In the genomic region with DNA sequence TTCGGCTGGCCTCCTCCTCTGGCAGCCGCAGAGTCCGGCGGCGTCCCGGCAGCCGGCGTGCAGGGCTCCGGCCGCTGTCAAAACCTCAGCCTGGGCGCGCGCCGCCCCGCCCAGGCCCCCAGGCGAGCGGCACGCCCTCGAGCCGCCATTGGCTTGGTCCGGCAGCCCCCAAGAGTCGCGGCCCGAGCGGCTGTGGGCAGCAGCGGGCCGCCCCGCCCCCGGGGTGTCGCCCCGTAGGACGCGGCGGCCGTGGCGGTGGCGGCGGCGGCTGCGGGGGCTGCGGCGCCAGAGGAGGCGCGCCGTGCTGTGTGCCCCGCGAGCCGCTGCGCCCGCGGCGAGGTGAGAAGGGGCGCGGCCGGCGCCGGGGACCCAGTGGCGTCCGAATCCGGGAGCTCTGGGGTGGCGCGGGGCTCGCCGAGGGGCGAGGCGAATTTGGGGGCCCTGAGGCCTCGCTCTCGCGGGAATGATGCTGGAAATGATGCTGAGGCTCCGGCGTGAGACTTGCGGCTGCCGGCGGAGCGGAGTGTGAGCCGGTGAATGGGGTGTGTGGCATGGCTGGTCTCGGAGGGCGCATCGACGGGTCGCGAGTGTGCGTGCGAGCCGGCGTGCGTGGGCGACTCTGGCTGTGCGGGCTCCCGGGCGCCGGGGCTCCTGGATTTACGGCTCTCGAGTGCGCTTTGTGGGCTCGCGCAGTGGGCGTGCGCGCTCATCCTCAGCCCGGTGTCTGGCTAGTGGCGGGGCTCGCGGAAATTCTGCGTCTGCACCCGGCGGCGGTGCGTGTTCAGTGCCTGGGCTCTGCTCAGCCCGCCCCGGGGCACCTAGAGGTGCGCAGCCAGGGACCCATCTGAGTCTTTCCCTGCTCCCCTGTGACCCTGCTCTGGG, we compare ENCODE assay signal across 8 mouse cellular contexts. TPM values are rescaled to one million over a fixed set of nuclear protein-coding genes. Genes with fewer than 3 reads are reported as not detected.
DNase-seq lines count a peak whose midpoint lies in the region; ATAC-seq and TF ChIP-seq lines count a peak whose summit lies in the region.

Gene Glis1 (plus strand): TSS at position 236 of the 882 bp plus-strand sequence.

- TF ChIP-seq CTCF in cerebellum, adult 2 months (IDR thresholded peaks at IDR 0.05; ENCODE audit: borderline replicate concordance, insufficient read depth, low read depth, low read length) = no peak

- DNase-seq in cerebellum, adult 2 months = peak; percentile 15 to 26
- no peak for DNase-seq in cerebellum, adult 9-10 months
- DNase-seq in embryo, embryonic 9.5 days (ENCODE audit: extremely low spot score) = peak; percentile 80
- peak; percentile 84 for DNase-seq in limb, embryonic 10.5 days (ENCODE audit: low spot score)
- DNase-seq in midbrain, embryonic 10.5 days (ENCODE audit: low spot score) = peak; percentile 80

- H3K4me3 ChIP-seq in cerebellum, adult 2 months (replicated peaks; ENCODE audit: insufficient read depth, low read depth, low read length) = peak within 1 kb of the TSS; percentile 48
- H3K4me3 ChIP-seq in intestine, embryonic 16.5 days (ENCODE audit: low read length) = peak within 1 kb of the TSS; percentile 62
- peak within 1 kb of the TSS; percentile 72 for H3K4me3 ChIP-seq in limb, embryonic 10.5 days
- peak within 1 kb of the TSS; percentile 72 for H3K4me3 ChIP-seq in midbrain, embryonic 10.5 days
- peak within 1 kb of the TSS; percentile 61 for H3K4me3 ChIP-seq in stomach, embryonic 15.5 days (replicated peaks)

- no peaks in the 10 kb centered on the region for H3K4me1 ChIP-seq in cerebellum, adult 2 months (ENCODE audit: control insufficient read depth, insufficient read depth, low read length)
- H3K4me1 ChIP-seq in intestine, embryonic 16.5 days (ENCODE audit: control insufficient read depth, insufficient read depth, low read length) = peaks cover 8% of the 10 kb centered on the region; the same call in 1 of the 2 replicates
- peaks cover 49% of the 10 kb centered on the region for H3K4me1 ChIP-seq in limb, embryonic 10.5 days
- peaks cover 24% of the 10 kb centered on the region for H3K4me1 ChIP-seq in midbrain, embryonic 10.5 days
- peaks cover 8% of the 10 kb centered on the region; the same call in 1 of the 2 replicates for H3K4me1 ChIP-seq in stomach, embryonic 15.5 days

- no peak within 1 kb of the TSS for H3K27ac ChIP-seq in cerebellum, adult 2 months (ENCODE audit: insufficient read depth, low read length)
- no peak within 1 kb of the TSS for H3K27ac ChIP-seq in intestine, embryonic 16.5 days (ENCODE audit: low read length)
- peak within 1 kb of the TSS; percentile 82 for H3K27ac ChIP-seq in limb, embryonic 10.5 days
- peak within 1 kb of the TSS; percentile 59 for H3K27ac ChIP-seq in midbrain, embryonic 10.5 days (replicated peaks)
- H3K27ac ChIP-seq in stomach, embryonic 15.5 days = no peak within 1 kb of the TSS

- no peaks in the 10 kb centered on the region for H3K9me3 ChIP-seq in intestine, embryonic 16.5 days (ENCODE audit: control insufficient read depth, low read length)
- H3K9me3 ChIP-seq in limb, embryonic 10.5 days (replicated peaks) = no peaks in the 10 kb centered on the region
- H3K9me3 ChIP-seq in midbrain, embryonic 10.5 days (replicated peaks) = no peaks in the 10 kb centered on the region
- no peaks in the 10 kb centered on the region for H3K9me3 ChIP-seq in stomach, embryonic 15.5 days

- no peaks in the 10 kb centered on the region for H3K36me3 ChIP-seq in intestine, embryonic 16.5 days (ENCODE audit: control insufficient read depth, insufficient read depth, low read length)
- no peaks in the 10 kb centered on the region for H3K36me3 ChIP-seq in limb, embryonic 10.5 days
- H3K36me3 ChIP-seq in midbrain, embryonic 10.5 days = no peaks in the 10 kb centered on the region
- H3K36me3 ChIP-seq in stomach, embryonic 15.5 days = no peaks in the 10 kb centered on the region

- WGBS in cerebellum, adult 2 months = 1% methylated on average over 111 of the region's 112 CpGs
- WGBS in intestine, embryonic 16.5 days = under 1% methylated on average over 90 of the region's 112 CpGs
- WGBS in limb, embryonic 10.5 days = under 1% methylated on average over 106 of the region's 112 CpGs
- WGBS in midbrain, embryonic 10.5 days = under 1% methylated on average over 112 of the region's 112 CpGs
- under 1% methylated on average over 103 of the region's 112 CpGs for WGBS in stomach, embryonic 15.5 days

- H3K4me2 ChIP-seq in intestine, embryonic 16.5 days (ENCODE audit: low read depth, low read length) = peak within 1 kb of the TSS; percentile 98
- peak within 1 kb of the TSS; percentile 97 for H3K4me2 ChIP-seq in stomach, embryonic 15.5 days

- H3K27me3 ChIP-seq in cerebellum, adult 2 months (ENCODE audit: control insufficient read depth, insufficient read depth, low read length) = peaks cover 9% of the 10 kb centered on the region; the same call in 1 of the 2 replicates
- peaks cover 62% of the 10 kb centered on the region for H3K27me3 ChIP-seq in intestine, embryonic 16.5 days (replicated peaks; ENCODE audit: control insufficient read depth, insufficient read depth, low read length)
- H3K27me3 ChIP-seq in limb, embryonic 10.5 days (ENCODE audit: low read depth, poor library complexity, severe bottlenecking) = peaks cover 85% of the 10 kb centered on the region
- H3K27me3 ChIP-seq in midbrain, embryonic 10.5 days (ENCODE audit: low read depth, poor library complexity, severe bottlenecking) = peaks cover 77% of the 10 kb centered on the region
- peaks cover 67% of the 10 kb centered on the region for H3K27me3 ChIP-seq in stomach, embryonic 15.5 days (replicated peaks)

- TF ChIP-seq POLR2A in cerebellum, adult 2 months (IDR thresholded peaks at IDR 0.05; ENCODE audit: borderline replicate concordance, insufficient read depth, low read length) = no peak

- peak; percentile 80 for ATAC-seq in granulocyte monocyte progenitor cell, adult 5-6 weeks (replicated peaks; ENCODE audit: poor library complexity, severe bottlenecking)
- peak; percentile 89 for ATAC-seq in intestine, embryonic 16.5 days
- peak; percentile 87 for ATAC-seq in stomach, embryonic 15.5 days (ENCODE audit: insufficient read depth, low FRiP score, low read depth)

- H3K9ac ChIP-seq in intestine, embryonic 16.5 days (ENCODE audit: low read depth, low read length) = peak within 1 kb of the TSS; percentile 56
- H3K9ac ChIP-seq in stomach, embryonic 15.5 days = peak within 1 kb of the TSS; percentile 22; the same call in 1 of the 2 replicates

RNA-seq across cellular contexts. Expression of gene Glis1, which starts in this region (rescaled TPM):
- polyA plus RNA-seq in cerebellum, adult 2 months (2012; rRNA removed) = 0.38 and 0.46 TPM in 2 replicates
- total RNA-seq in granulocyte monocyte progenitor cell, adult 5-6 weeks (2014; fragmentation: Nextera tagmentation) = not detected in 2 replicates
- not detected in 2 replicates for total RNA-seq in granulocyte monocyte progenitor cell, adult 5-6 weeks (2017)
- polyA plus RNA-seq in intestine, embryonic 16.5 days (2015; fragmentation: Nextera tagmentation; extraction: Ambion mirVana) = 0.31 and 0.32 TPM in 2 replicates
- 5.1 and 9.9 TPM in 2 replicates for polyA plus RNA-seq in limb, embryonic 10.5 days (2016; fragmentation: Nextera tagmentation; extraction: Ambion mirVana)
- polyA plus RNA-seq in midbrain, embryonic 10.5 days (2016; fragmentation: Nextera tagmentation; extraction: Ambion mirVana) = 2.1 and 2.2 TPM in 2 replicates
- 0.49 and 1.1 TPM in 2 replicates for polyA plus RNA-seq in stomach, embryonic 15.5 days (2015; fragmentation: Nextera tagmentation; extraction: Ambion mirVana)

Comparison
In these comparisons a context has a peak if more than half of its experiments do, and no peak if none do; other contexts are left out.
1. Peak in DNase-seq and H3K4me3 ChIP-seq in cerebellum, adult 2 months; RNA of the gene not detected or under 1 TPM.
2. Peak in ATAC-seq in granulocyte monocyte progenitor cell, adult 5-6 weeks; RNA of the gene not detected or under 1 TPM.
3. Peak in ATAC-seq, H3K4me3 ChIP-seq, H3K9ac ChIP-seq and H3K4me2 ChIP-seq in intestine, embryonic 16.5 days; RNA of the gene not detected or under 1 TPM.
4. H3K27ac ChIP-seq: peak in limb, embryonic 10.5 days (single experiment) and midbrain, embryonic 10.5 days (single experiment); none in cerebellum, adult 2 months (single experiment), intestine, embryonic 16.5 days (single experiment) and stomach, embryonic 15.5 days (single experiment).
5. Peak in every context shown above with its lines, with median percentiles within 50 percentile points of each other: H3K4me3 ChIP-seq and ATAC-seq.